Mouse (Mus musculus) small intestine, adult 2 months (tissue): ENCODE measurements around the gene Trim27. TPM values are rescaled to one million over a fixed set of nuclear protein-coding genes. Genes with fewer than 3 reads are reported as not detected.

ENCODE experiments used
- H3K27ac ChIP-seq: fragments of 200-500 bp; 2 replicates; pipeline ENCODE4 v1.5.1; 2012; ENCODE audit warnings: low read depth, low read length, control low read depth, inconsistent platforms; ENCODE audit not compliant: insufficient read depth
- H3K27me3 ChIP-seq: fragments of 200-500 bp; 2 replicates; pipeline ENCODE4 v1.6.1; 2012; ENCODE audit warnings: mild to moderate bottlenecking, moderate library complexity, low read length, inconsistent platforms; ENCODE audit not compliant: control insufficient read depth, insufficient read depth
- H3K36me3 ChIP-seq: fragments of 200-500 bp; 2 replicates; pipeline ENCODE4 v1.6.1; 2012; ENCODE audit warnings: mild to moderate bottlenecking, low read length, control low read depth, inconsistent platforms; ENCODE audit not compliant: control insufficient read depth, insufficient read depth
- H3K4me1 ChIP-seq: fragments of 200-500 bp; 2 replicates; pipeline ENCODE4 v1.6.1; 2012; ENCODE audit warnings: low read length, inconsistent platforms, mixed read lengths; ENCODE audit not compliant: control insufficient read depth, insufficient read depth, insufficient read length
- H3K4me3 ChIP-seq: fragments of 200-500 bp; 2 replicates; pipeline ENCODE4 v1.5.1; 2012; ENCODE audit warnings: low read depth, mild to moderate bottlenecking, control low read depth, inconsistent platforms, low read length, moderate library complexity
- CTCF ChIP-seq: fragments of 200-500 bp; IDR thresholded peaks from 2 replicates; pipeline ENCODE4 v1.5.1; 2012; ENCODE audit warnings: low read depth, mild to moderate bottlenecking, control low read depth, inconsistent platforms, low read length, moderate library complexity, mixed read lengths; ENCODE audit not compliant: insufficient replicate concordance, insufficient read length; ENCODE audit errors: extremely low read depth
- POLR2A ChIP-seq: fragments of 200-500 bp; IDR thresholded peaks from 2 replicates; pipeline ENCODE4 v1.6.1; 2012; ENCODE audit warnings: low read depth, mild to moderate bottlenecking, control low read depth, inconsistent platforms, low read length, moderate library complexity
- WGBS: fragments of 180-500 bp; shearing (Covaris S2); methylation state at CpG from one replicate; pipeline ENCODE4 v1.1.7; 2018; 5-methylcytosine and 5-hydroxymethylcytosine counted together
- polyA plus RNA-seq: library from polyadenylated mRNA; depleted of rRNA; stranded (reverse); fragments of >200 nt; gene quantifications from 2 replicates; pipeline ENCODE4 v1.2.3, GENCODE M21; 2012

Trim27 gene
- polyA plus RNA-seq, 1 experiment, result 46.4 TPM

DNA sequence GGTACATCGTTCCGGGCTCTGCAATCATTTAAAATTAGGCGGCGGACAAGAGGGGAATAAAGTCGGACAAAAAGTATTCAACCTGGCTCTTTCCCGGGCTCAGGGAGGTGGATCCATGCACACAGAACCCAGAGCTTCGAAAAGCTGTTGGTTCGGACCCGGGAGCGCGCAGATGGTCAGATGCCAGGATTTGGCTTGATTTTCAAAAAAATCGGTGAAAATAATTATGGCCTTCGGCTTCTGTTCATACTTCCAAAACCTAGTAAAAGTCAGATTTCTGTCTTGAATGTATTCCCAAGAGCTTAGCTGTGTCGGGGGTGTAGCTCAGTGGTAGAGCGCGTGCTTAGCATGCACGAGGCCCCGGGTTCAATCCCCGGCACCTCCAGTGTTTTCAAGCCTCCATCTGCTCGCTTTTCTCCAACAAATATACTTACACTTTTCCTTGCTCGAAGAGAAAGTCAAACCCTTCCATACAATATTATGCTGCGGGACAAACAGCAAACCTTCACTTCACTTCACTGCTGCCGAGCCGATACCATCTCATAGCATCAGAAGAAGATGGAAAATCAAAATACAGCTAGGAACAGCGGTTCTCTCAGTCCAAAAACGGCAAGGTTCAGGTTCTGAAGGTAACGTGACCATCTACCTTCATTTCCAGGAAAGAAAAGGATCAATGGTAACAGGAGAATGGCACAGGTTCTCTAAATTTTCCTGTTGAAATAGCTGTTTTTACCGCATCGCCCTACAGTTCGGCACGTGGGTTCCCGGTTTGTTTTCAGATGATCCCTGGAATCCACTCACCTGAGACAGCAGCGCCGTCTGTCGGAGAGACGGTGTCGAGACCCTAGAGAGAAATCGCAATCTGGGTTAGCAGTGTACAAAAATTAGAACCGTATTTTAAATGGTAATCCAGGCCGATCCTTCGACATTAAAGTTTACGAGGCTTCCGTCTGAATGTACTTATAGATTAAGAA, 54.8 kb downstream of the Trim27 start:
- Histone ChIP-seq H3K4me3 (peak overlapping the region; percentile 66), H3K27me3 (no peaks in the 10 kb centered on the region), H3K4me1 (peaks cover 10% of the 10 kb centered on the region; the same call in 1 of the 2 replicates), H3K36me3 (no peaks in the 10 kb centered on the region), H3K27ac (no peak overlapping the region)
- 1% methylated on average over 43 of the region's 43 CpGs for WGBS
- TF ChIP-seq POLR2A (no peak), CTCF (peak; percentile 86; the same call in 1 of the 2 replicates)

DNA sequence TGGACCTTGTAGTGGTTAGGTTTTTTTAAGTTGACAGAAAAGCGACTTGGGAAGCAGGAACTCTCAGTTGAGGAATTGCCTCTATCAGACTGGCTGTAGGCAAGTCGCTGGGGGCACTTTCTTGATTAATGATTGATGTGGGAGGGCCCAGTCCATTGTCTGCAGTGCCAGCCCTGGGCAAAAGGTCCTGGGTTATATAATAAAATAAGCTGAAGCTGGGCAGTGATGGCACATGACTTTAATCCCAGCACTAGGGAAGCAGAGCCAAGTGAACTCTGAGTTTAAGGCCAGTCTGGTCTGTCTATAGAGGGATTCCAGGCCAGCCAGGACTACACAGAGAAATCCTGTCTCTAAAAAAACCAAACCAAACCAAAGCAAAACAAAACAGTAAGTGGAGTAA, 57.5 kb downstream of the Trim27 start:
- H3K4me3 ChIP-seq, result no peak overlapping the region
- no peaks in the 10 kb centered on the region for H3K36me3 ChIP-seq
- H3K27ac ChIP-seq, result peak overlapping the region; percentile 77
- TF ChIP-seq CTCF, result no peak
- no peak for TF ChIP-seq POLR2A
- 16% methylated on average over 2 of the region's 2 CpGs for WGBS
- peaks cover 10% of the 10 kb centered on the region; the same call in 1 of the 2 replicates for H3K4me1 ChIP-seq
- no peaks in the 10 kb centered on the region for H3K27me3 ChIP-seq

DNA sequence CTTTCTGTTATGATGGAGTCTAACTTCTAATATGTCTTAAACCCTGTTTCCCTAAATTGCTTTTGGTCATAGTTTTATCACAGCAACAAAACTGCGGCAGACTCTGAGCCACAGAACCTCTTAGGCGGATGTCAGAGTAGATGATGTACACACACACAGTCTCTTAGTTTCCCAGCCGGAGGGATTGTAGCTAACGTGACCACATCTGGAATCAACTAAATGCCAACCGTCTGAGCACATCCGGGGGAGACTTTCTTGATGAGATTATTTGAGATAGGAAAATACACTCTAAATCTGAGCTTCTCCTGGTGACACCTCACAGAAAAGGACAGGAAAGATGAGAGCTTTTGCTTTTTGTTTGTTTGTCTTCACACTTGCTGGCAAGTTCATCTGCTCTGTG, 57.9 kb downstream of the Trim27 start:
- 74% methylated on average over 6 of the region's 6 CpGs for WGBS
- Histone ChIP-seq H3K4me1 (peaks cover 10% of the 10 kb centered on the region; the same call in 1 of the 2 replicates), H3K36me3 (no peaks in the 10 kb centered on the region), H3K27ac (peak overlapping the region; percentile 48), H3K27me3 (no peaks in the 10 kb centered on the region), H3K4me3 (no peak overlapping the region)
- TF ChIP-seq CTCF, result no peak
- TF ChIP-seq POLR2A, result no peak

DNA sequence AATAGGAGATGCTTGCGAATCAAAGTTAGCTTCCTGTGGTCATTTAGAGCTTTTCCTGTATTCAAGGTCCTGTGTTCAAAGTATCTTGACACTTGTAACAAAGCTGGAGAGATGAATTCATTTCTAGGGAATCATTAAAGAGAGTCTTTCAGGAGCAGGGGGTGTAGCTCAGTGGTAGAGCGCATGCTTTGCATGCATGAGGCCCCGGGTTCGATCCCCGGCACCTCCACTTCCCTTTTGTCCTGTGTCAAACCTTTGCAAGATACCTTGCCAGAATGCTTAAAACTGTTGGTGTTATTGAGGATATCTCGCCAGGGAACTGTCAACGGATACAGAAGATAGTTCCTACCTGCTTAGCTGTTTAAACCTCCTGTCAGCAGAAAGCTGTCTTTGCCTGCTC, 61.5 kb downstream of the Trim27 start:
- no peak for TF ChIP-seq POLR2A
- TF ChIP-seq CTCF, result no peak
- Histone ChIP-seq H3K27me3 (no peaks in the 10 kb centered on the region), H3K36me3 (no peaks in the 10 kb centered on the region), H3K4me1 (peaks cover 21% of the 10 kb centered on the region; the same call in 1 of the 2 replicates), H3K4me3 (no peak overlapping the region), H3K27ac (no peak overlapping the region)
- WGBS, result 69% methylated on average over 7 of the region's 7 CpGs

DNA sequence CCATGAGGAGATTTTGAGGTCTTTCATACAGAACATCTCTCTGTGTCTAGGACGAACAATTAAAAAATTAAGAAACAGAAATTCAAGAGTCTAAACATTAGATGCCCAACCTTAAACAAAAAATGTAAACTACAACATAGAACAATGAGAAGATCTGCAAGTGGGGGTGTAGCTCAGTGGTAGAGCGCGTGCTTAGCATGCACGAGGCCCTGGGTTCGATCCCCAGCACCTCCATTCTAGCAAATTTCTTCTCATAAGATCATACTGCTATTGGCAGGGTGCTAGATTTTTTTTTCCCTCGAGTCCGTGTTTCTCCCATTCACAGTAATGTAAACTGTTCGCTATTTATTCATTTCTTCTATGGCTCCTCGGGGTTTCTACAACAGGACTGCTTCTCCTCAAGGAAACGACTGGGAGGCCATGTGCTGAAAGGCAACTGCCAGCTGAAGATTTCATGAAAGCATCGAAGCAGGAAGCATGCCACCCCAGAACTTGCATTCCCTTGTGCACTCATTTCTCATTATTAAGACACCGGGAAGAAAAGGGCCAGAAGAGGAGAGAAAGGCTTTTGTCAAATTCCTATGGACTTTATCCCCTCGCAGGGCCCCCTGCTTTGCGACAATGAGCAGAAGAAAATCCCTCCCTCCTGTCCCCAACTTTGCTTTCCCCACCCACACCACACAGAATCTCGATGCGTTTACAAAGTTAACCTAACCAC, 63.3 kb downstream of the Trim27 start:
- H3K27ac ChIP-seq, result no peak overlapping the region
- no peaks in the 10 kb centered on the region for H3K27me3 ChIP-seq
- WGBS, result 34% methylated on average over 16 of the region's 16 CpGs
- H3K36me3 ChIP-seq, result no peaks in the 10 kb centered on the region
- H3K4me3 ChIP-seq, result peak overlapping the region; percentile 6; the same call in 1 of the 2 replicates
- TF ChIP-seq POLR2A (no peak), CTCF (no peak)
- H3K4me1 ChIP-seq, result peaks cover 15% of the 10 kb centered on the region; the same call in 1 of the 2 replicates

DNA sequence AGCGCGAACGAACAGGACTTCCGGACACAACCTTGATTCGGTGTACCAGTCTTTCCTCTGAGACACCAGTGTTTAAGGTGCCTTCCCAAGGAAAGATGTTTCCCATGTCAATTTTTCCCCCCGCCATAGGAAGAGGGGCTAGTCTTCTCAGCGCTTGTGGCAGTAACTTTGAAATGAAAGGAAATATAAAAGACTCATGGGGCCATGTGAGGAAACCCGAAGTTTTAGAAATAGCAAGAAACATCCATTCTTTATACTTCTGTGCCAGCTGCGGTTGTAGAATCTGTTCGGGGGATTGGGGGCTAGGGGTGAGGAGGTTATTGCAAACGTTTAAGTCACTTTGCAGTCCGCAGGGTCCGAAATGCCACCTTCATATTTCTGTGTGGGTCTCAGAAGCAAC, 64.0 kb downstream of the Trim27 start:
- Histone ChIP-seq H3K4me3 (peak overlapping the region; percentile 6; the same call in 1 of the 2 replicates), H3K27ac (no peak overlapping the region), H3K4me1 (peaks cover 15% of the 10 kb centered on the region; the same call in 1 of the 2 replicates), H3K27me3 (no peaks in the 10 kb centered on the region), H3K36me3 (no peaks in the 10 kb centered on the region)
- TF ChIP-seq POLR2A (no peak), CTCF (no peak)
- 30% methylated on average over 13 of the region's 13 CpGs for WGBS
